Mouse (Mus musculus): ENCODE results near the gene Tradd.
"Not testable (repeated sequence)": the region's sequence is repeated elsewhere in the genome, so short reads cannot be mapped to it uniquely, and the experiment has no call there.

Gene Tradd

GRCm38 (mm10) chr8:105295256-105295655, 30.8 kb upstream of the Tradd start:
- no peak for DNase-seq (ENCODE audit: low spot score in 2 of 2)

DNA sequence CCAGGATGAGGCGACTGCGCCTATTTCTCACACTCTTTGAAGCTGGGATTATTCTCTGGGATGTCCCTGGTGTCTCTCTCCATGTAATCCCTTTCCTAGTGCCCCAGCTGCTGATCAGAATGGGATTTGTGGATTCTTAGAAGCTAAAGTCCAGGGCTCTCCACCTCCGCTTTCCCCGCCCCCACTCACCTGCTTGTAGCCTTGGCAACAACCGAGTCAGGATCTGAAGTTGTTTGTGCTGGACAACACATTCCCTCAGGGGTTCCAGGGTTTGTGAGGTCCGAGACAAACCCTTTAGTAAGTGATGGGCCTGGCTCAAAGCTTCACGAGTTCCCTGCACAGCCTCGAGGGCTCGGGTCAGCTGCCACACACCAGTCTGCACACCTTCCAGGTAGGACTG, 30.4 kb upstream of the Tradd start:
- no peak for DNase-seq (ENCODE audit: low spot score in 2 of 2)

DNA sequence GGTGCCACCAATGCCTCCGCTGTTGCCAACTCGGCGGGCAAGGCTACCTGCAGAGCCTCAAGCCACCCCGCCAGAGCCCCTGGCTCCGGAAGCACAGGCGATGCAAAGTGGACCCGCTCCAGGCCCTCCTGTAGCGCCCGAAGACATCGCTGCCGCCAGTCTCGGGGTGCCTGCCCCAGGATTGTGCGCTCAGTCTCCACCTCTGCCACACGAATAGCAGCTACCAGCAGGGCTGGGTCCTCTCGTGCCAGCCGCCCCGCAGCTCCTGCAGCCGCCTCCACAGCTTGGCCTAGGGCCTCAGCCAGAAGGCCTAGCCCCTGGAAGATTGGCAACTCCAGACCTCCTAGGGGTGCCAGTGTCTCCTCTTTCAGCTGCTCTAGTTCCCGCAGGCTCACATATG, 29.0 kb upstream of the Tradd start:
- no peak for DNase-seq (ENCODE audit: low spot score in 2 of 2)

- DNase-seq (ENCODE audit: low spot score in 2 of 2), result no peak
Measured at GRCm38 (mm10) chr8:105292471-105292870, 28.1 kb upstream of the Tradd start.

DNA sequence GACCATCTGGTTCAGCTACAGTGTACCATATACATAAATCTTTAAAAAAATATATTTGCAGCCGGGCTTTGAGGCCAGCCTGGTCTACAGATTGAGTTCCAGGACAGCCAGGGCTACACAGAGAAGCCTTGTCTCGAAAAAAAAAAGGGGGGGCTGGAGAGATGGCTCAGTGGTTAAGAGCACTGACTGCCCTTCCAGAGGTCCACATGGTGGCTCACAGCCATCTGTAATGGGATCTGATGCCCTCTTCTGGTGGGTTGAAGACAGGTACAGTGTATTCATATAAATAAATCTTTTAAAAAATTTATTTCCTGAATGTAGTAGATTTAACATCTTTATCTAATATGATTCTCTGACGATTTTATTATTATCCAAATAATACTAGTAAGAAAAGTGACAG, 27.4 kb upstream of the Tradd start:
- not testable (repeated sequence) for DNase-seq (ENCODE audit: low spot score in 2 of 2)

GRCm38 (mm10) chr8:105291364-105291763, 27.0 kb upstream of the Tradd start:
- not testable (repeated sequence) for DNase-seq (ENCODE audit: low spot score in 2 of 2)

- peak; percentile 96 to 98 for DNase-seq (ENCODE audit: low spot score in 2 of 2)
Measured at GRCm38 (mm10) chr8:105290554-105291314, 26.3 kb upstream of the Tradd start.

- DNase-seq (ENCODE audit: low spot score in 2 of 2), result peak in 1 of 2 experiments; percentile 64
Measured at GRCm38 (mm10) chr8:105289805-105290460, 25.5 kb upstream of the Tradd start, which contains the start of gene 4931428F04Rik. Gene 4931428F04Rik (minus strand): TSS chr8:105289864.

- peak; percentile 81 to 94 for DNase-seq (ENCODE audit: low spot score in 2 of 2)
Measured at GRCm38 (mm10) chr8:105288958-105289732, 24.7 kb upstream of the Tradd start.

DNA sequence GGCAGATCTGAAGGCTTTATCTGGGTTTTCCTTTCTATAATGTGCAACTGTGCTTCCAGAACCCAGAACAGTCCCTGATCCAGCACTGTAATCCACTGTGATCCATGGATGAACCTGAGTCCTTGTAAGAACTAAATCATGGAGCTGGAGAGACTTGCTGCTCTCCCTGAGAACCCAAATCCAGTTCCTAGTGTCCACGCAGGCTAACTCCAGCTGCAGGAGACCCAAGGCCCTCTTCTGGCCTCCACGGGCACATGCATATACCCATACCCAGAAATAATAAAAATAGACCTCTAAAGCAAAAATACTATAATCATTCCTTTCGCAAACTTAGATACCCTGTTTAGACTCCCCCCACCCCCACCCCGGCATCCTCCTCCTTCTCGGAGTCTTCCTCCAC, 23.8 kb upstream of the Tradd start:
- DNase-seq (ENCODE audit: low spot score in 2 of 2), result no peak

- DNase-seq (ENCODE audit: low spot score in 2 of 2), result no peak
Measured at GRCm38 (mm10) chr8:105286907-105287306, 22.5 kb upstream of the Tradd start.

DNA sequence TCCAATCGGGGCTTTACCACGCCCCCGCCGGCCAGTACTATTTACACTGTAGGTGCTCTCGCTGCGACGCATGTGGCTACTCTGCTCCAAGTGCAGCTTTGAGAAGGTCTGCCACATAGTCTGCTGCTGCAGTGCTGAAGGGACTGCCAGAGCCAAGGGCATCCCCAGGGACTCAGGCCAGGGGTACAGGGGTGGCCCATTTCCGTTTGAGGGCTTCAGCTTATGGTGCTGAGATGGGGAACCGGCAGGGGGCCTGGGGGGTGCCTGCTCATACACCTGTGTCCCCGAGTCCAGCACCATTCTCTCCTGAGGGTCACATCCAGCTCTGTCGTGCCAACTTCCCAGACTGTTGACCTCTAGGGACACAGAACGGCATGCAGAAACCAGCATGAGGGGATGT, 21.1 kb upstream of the Tradd start:
- DNase-seq (ENCODE audit: low spot score in 2 of 2), result no peak

GRCm38 (mm10) chr8:105283074-105283473, 18.7 kb upstream of the Tradd start:
- peak in 1 of 2 experiments; percentile 78 for DNase-seq (ENCODE audit: low spot score in 2 of 2)

GRCm38 (mm10) chr8:105282239-105282638, 17.8 kb upstream of the Tradd start:
- DNase-seq (ENCODE audit: low spot score in 2 of 2), result no peak

DNA sequence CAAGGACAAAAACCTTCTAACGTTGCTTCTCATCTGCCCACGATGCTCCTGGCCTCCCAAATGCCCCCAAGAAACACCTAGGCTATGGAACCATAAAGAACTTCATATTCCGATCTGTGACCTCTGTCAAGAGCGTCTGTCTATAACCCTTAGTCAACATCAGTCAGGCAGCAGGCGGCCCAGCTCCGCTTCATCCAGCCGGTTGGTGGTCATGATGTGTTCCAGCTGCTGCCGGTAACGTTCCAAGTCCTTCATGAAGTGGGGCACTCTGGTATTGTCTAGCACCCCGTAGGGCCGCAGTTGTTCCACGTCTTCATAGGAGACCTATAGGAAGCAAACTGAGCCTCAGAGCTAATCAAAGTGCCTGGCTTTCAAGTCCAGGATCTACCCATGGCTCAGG, 17.4 kb upstream of the Tradd start:
- DNase-seq (ENCODE audit: low spot score in 2 of 2), result no peak

- no peak for DNase-seq (ENCODE audit: low spot score in 2 of 2)
Measured at GRCm38 (mm10) chr8:105280567-105280966, 16.2 kb upstream of the Tradd start.

GRCm38 (mm10) chr8:105278911-105279334, 14.5 kb upstream of the Tradd start:
- DNase-seq (ENCODE audit: low spot score in 2 of 2), result peak in 1 of 2 experiments; percentile 67

- peak in 1 of 2 experiments; percentile 50 for DNase-seq (ENCODE audit: low spot score in 2 of 2)
Measured at GRCm38 (mm10) chr8:105276292-105277120, 12.1 kb upstream of the Tradd start.

DNA sequence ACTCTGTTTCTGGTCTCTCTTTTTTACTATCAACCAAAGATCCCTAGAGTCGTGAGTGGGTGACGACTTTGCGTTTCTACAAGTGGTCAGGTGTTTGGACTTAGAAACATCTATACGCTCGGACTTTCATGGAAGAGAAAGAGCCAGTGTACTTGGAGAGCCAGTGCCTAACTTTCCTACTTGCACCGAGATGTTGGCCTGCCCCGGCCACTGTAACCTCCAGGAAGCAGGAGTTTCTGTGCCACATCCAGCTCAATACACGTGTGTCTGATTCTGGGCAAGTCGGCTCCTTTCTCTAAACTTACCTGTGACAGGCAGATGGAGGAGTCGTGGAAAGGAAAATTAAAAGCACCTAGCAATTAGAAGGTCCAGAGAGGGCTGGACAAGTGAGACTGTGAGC, 11.4 kb upstream of the Tradd start, which contains the start of gene Nol3:
Gene Nol3 (plus strand): TSS at position 301 of the 400 bp plus-strand sequence.
- no peak for DNase-seq (ENCODE audit: low spot score in 2 of 2)

DNA sequence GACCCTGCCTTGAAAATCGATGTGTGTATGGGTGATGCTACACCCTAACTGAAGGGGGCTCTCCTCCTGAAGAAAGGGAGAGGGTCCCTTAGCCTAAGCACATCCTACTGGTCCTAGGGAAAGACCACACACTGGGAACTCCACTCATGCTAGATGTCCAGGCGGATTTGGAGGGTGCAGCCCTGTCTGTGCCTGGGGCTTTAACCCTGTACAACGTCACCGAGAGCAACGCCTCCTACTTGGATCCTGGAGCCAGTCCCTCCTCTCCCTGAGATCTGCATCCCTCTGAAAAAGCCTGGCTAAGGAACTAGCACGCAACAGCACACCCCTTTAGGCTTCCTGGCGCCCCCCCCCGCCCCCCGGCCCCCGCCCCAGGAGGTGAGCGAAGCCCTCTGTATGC, 11.0 kb upstream of the Tradd start:
- DNase-seq (ENCODE audit: low spot score in 2 of 2), result no peak

DNA sequence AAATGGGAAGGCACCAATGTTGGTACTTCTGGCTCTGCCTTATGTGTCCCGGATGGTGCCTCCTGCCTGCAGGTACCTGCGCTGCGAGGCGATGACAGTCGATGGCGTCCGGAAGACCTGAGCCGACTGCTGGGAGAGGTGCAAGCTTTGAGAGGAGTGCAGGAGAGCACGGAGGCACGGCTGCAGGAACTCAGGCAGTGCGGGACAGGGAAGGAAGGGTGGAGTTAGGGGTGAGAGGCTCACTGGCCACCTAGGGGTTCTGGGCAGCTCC, 6.4 kb upstream of the Tradd start:
- DNase-seq (ENCODE audit: low spot score in 2 of 2), result no peak

Data from spleen, postnatal 10 days (tissue).